Mouse (Mus musculus) limb, embryonic 14.5 days (tissue): ENCODE results near the gene Rassf6. TPM values are rescaled to one million over a fixed set of nuclear protein-coding genes. Genes with fewer than 3 reads are reported as not detected.
"Not testable (repeated sequence)": the region's sequence is repeated elsewhere in the genome, so short reads cannot be mapped to it uniquely, and the experiment has no call there.

Experiments used
- ATAC-seq: fragments of 200-750 bp; cut with Nextera tagmentation; 2 replicates; pipeline ENCODE4 v1.8.0; 2017; ENCODE audit warnings: low read depth, moderate number of reproducible peaks, moderate TSS enrichment; ENCODE audit not compliant: low FRiP score
- DNase-seq: peaks from one replicate; pipeline ENCODE4 v3.0.0-alpha.2; 2015; ENCODE audit warnings: low spot score
- H3K27ac ChIP-seq: fragments of 300-500 bp; sonication (generic); replicated peaks from 2 replicates; pipeline ENCODE4 v1.5.1; 2014; ENCODE audit warnings: low read depth, mild to moderate bottlenecking, low read length, moderate library complexity, mixed read lengths
- H3K27me3 ChIP-seq: fragments of 300-500 bp; sonication (generic); 2 replicates; pipeline ENCODE4 v1.6.1; 2014; ENCODE audit warnings: low read length, mixed read lengths; ENCODE audit not compliant: control insufficient read depth, insufficient read depth
- H3K36me3 ChIP-seq: fragments of 300-500 bp; sonication (generic); 2 replicates; pipeline ENCODE4 v1.6.1; 2014; ENCODE audit warnings: mild to moderate bottlenecking, low read length, moderate library complexity, mixed read lengths; ENCODE audit not compliant: control insufficient read depth, insufficient read depth
- H3K4me1 ChIP-seq: fragments of 300-500 bp; sonication (generic); 2 replicates; pipeline ENCODE4 v1.6.1; 2014; ENCODE audit warnings: antibody characterized with exemption, low read length, mixed read lengths; ENCODE audit not compliant: control insufficient read depth, insufficient read depth
- H3K4me2 ChIP-seq: fragments of 300-500 bp; sonication (generic); replicated peaks from 2 replicates; pipeline ENCODE4 v1.6.1; 2014; ENCODE audit warnings: low read depth, mild to moderate bottlenecking, low read length, moderate library complexity; ENCODE audit not compliant: severe bottlenecking
- H3K4me3 ChIP-seq: fragments of 300-500 bp; sonication (generic); replicated peaks from 2 replicates; pipeline ENCODE4 v1.5.1; 2014; ENCODE audit warnings: low read length
- H3K9ac ChIP-seq: fragments of 300-500 bp; sonication (generic); 2 replicates; pipeline ENCODE4 v1.6.1; 2014; ENCODE audit warnings: mild to moderate bottlenecking, low read depth, low read length, moderate library complexity; ENCODE audit not compliant: severe bottlenecking
- H3K9me3 ChIP-seq: fragments of 300-500 bp; sonication (generic); 2 replicates; pipeline ENCODE4 v1.6.1; 2016; ENCODE audit warnings: low read length; ENCODE audit not compliant: control insufficient read depth
- POLR2A ChIP-seq: fragments of 200-500 bp; IDR thresholded peaks from 2 replicates; pipeline ENCODE4 v1.8.0; 2012; ENCODE audit warnings: inconsistent platforms, mild to moderate bottlenecking, moderate library complexity, borderline replicate concordance; ENCODE audit not compliant: insufficient read depth, insufficient read length; ENCODE audit errors: extremely low read depth
- WGBS: fragments of 180-500 bp; shearing (Covaris S2); extraction: QIAGEN DNeasy Blood & Tissue Kit; methylation state at CpG from one replicate; pipeline ENCODE4 v1.1.7; 2014; 5-methylcytosine and 5-hydroxymethylcytosine counted together
- polyA plus RNA-seq, 2 experiments: library from polyadenylated mRNA; depleted of rRNA in 1 of 2; stranded (reverse) in 1 of 2; unstranded in 1 of 2; fragments of >200 nt; fragmentation: Nextera tagmentation in 1 of 2; extraction: Ambion mirVana in 1 of 2; gene quantifications; 2 replicates each; pipeline versions ENCODE4 v1.2.1 to v1.2.3; 2012 to 2014

The Rassf6 gene
- polyA plus RNA-seq, 2 experiments: 1.2 to 3.3 TPM

- no peaks in the 10 kb centered on the region for H3K4me1 ChIP-seq
- H3K9ac ChIP-seq: no peak overlapping the region
- H3K27ac ChIP-seq: no peak overlapping the region
- no peak for TF ChIP-seq POLR2A
- H3K27me3 ChIP-seq: no peaks in the 10 kb centered on the region
- ATAC-seq (no peak), DNase-seq (no peak)
- H3K36me3 ChIP-seq: no peaks in the 10 kb centered on the region
- no peak overlapping the region for H3K4me2 ChIP-seq
- no peak overlapping the region for H3K4me3 ChIP-seq
- WGBS: 82% methylated on average over 18 of the region's 18 CpGs
- no peaks in the 10 kb centered on the region for H3K9me3 ChIP-seq
These were observed 15.6 kb downstream of the Rassf6 start for GRCm38 (mm10) chr5:90624708-90625425.

- ATAC-seq: no peak
- no peaks in the 10 kb centered on the region for H3K4me1 ChIP-seq
- H3K9ac ChIP-seq: no peak overlapping the region
- no peak for DNase-seq
- whole genome bisulfite sequencing: 68% methylated on average over 2 of the region's 2 CpGs
- no peaks in the 10 kb centered on the region for H3K36me3 ChIP-seq
- H3K9me3 ChIP-seq: no peaks in the 10 kb centered on the region
- no peak for TF ChIP-seq POLR2A
- H3K4me2 ChIP-seq: no peak overlapping the region
- no peaks in the 10 kb centered on the region for H3K27me3 ChIP-seq
- no peak overlapping the region for H3K27ac ChIP-seq
- H3K4me3 ChIP-seq: no peak overlapping the region
These were observed 17.2 kb downstream of the Rassf6 start for GRCm38 (mm10) chr5:90623209-90623608.

DNA sequence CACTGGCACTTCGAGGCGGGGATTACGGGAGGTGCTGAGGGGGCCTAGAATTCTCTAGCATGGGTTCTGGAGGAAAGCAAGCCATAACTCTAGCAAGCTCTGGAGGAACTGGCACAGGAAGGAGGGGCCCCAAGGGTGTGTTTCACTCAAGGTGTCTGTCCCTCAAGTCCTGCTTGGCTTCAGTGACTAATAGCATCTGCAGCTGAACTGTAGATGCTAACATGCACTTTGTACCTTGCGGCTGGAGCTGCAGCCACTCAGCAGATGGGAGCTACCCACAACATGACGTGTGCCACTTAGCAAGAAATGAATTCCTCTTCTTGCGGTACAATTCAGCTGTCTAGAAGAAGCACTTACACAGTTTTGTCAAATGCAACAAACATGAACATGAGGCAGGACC is 18.7 kb downstream of the Rassf6 start:
- ATAC-seq (no peak), DNase-seq (no peak)
- Histone ChIP-seq H3K4me1 (no peaks in the 10 kb centered on the region), H3K4me3 (no peak overlapping the region), H3K36me3 (no peaks in the 10 kb centered on the region), H3K9ac (no peak overlapping the region), H3K9me3 (no peaks in the 10 kb centered on the region), H3K27ac (no peak overlapping the region), H3K27me3 (no peaks in the 10 kb centered on the region), H3K4me2 (no peak overlapping the region)
- WGBS: 94% methylated on average over 6 of the region's 6 CpGs
- no peak for TF ChIP-seq POLR2A

DNA sequence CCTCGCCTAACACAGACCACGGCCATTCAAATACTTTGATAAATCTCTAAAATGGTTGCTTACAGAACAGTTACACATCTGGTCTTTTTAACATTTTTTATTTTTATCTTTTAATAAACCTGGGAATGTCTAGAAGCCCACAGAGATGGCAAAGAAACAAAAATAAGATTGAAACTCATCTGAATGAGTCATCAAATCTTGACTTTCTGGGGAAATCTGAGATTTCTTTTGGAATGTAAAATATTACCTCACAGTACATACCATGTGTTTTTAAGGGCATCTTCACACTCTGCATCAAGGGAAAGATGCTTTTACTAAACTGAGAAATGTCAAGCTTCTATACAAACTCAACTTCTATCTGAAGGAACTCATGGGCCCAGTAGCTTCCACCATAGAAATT is 19.1 kb downstream of the Rassf6 start:
- H3K4me2 ChIP-seq: no peak overlapping the region
- 89% methylated on average over 2 of the region's 2 CpGs for WGBS
- no peak overlapping the region for H3K9ac ChIP-seq
- TF ChIP-seq POLR2A: no peak
- DNase-seq: no peak
- ATAC-seq: no peak
- no peaks in the 10 kb centered on the region for H3K27me3 ChIP-seq
- no peaks in the 10 kb centered on the region for H3K9me3 ChIP-seq
- no peaks in the 10 kb centered on the region for H3K36me3 ChIP-seq
- H3K27ac ChIP-seq: no peak overlapping the region
- H3K4me1 ChIP-seq: no peaks in the 10 kb centered on the region
- H3K4me3 ChIP-seq: no peak overlapping the region

GRCm38 (mm10) chr5:90617859-90618258 is 22.6 kb downstream of the Rassf6 start:
- ATAC-seq: no peak
- no peak overlapping the region for H3K4me2 ChIP-seq
- no peak for DNase-seq
- H3K27me3 ChIP-seq: no peaks in the 10 kb centered on the region
- no peaks in the 10 kb centered on the region for H3K9me3 ChIP-seq
- 59% methylated on average over 3 of the region's 3 CpGs for WGBS
- no peak overlapping the region for H3K27ac ChIP-seq
- H3K9ac ChIP-seq: no peak overlapping the region
- H3K36me3 ChIP-seq: no peaks in the 10 kb centered on the region
- no peak for TF ChIP-seq POLR2A
- no peaks in the 10 kb centered on the region for H3K4me1 ChIP-seq
- H3K4me3 ChIP-seq: no peak overlapping the region

- H3K4me3 ChIP-seq, H3K27me3 ChIP-seq, H3K9me3 ChIP-seq, ATAC-seq, H3K4me2 ChIP-seq, H3K36me3 ChIP-seq, H3K27ac ChIP-seq, H3K9ac ChIP-seq, DNase-seq: not testable (repeated sequence)
- H3K4me1 ChIP-seq: peaks cover 12% of the 10 kb centered on the region
- whole genome bisulfite sequencing: 70% methylated on average over 1 of the region's 1 CpGs
These were observed 27.7 kb downstream of the Rassf6 start for GRCm38 (mm10) chr5:90612751-90613150.
